Mouse (Mus musculus): ENCODE results near the gene Fbxl16. TPM values are rescaled to one million over a fixed set of nuclear protein-coding genes. Genes with fewer than 3 reads are reported as not detected.

The Fbxl16 gene
- polyA plus RNA-seq, 1 experiment: 187 TPM

DNA sequence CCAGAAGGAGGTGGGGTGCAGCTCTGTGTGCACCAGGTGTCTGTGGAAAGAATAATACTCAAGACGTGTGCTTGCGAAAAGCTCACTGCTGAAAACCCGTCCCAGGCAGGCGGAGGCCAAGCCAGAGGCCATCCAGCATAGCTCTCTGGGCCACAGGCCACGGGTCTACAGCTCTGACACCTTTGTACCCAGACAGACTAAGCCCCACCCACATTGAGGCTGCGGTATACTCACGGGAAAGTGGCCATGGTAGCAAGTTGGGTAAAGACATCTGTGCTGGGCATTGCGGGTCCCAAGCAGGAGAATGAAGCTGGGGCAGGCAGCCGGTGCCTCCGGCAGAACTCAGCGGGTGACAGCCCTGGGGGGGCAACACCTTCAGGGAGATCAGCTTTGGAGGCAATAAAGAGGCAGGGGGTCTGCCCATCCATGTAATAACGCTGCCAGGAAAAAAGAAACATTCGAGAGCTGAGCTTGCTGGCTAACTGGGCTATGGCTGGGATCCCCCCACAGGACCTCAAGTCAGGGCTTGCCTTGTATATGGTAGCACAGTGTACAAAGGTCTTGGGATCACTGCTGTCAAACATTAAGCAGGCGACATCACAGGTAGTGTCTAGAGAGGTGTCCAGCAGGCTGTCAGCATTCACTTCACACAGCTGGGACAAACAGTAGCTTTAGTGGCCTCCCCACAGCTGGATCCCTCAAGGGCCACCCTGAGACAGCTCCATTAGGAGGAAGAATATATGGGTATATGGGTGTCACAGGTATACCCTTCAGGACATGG, 30.8 kb downstream of the Fbxl16 start:
- H3K27me3 ChIP-seq (ENCODE audit: control insufficient read depth, insufficient read depth, low read length): no peaks in the 10 kb centered on the region
- H3K4me1 ChIP-seq (ENCODE audit: control insufficient read depth, insufficient read depth, low read length): peaks cover 30% of the 10 kb centered on the region
- WGBS: 79% methylated on average over 14 of the region's 14 CpGs
- no peak for DNase-seq
- TF ChIP-seq CTCF (IDR thresholded peaks at IDR 0.05; ENCODE audit: borderline replicate concordance, insufficient read depth, low read depth, low read length): no peak
- TF ChIP-seq POLR2A (IDR thresholded peaks at IDR 0.05; ENCODE audit: borderline replicate concordance, insufficient read depth, low read length): no peak
- H3K4me3 ChIP-seq (replicated peaks; ENCODE audit: insufficient read depth, low read depth, low read length): no peak overlapping the region
- H3K27ac ChIP-seq (ENCODE audit: insufficient read depth, low read length): no peak overlapping the region

- Histone ChIP-seq H3K4me3 (replicated peaks; ENCODE audit: insufficient read depth, low read depth, low read length) (no peak overlapping the region), H3K27me3 (ENCODE audit: control insufficient read depth, insufficient read depth, low read length) (no peaks in the 10 kb centered on the region), H3K27ac (ENCODE audit: insufficient read depth, low read length) (no peak overlapping the region), H3K4me1 (ENCODE audit: control insufficient read depth, insufficient read depth, low read length) (peaks cover 27% of the 10 kb centered on the region)
- TF ChIP-seq POLR2A (IDR thresholded peaks at IDR 0.05; ENCODE audit: borderline replicate concordance, insufficient read depth, low read length) (no peak), CTCF (IDR thresholded peaks at IDR 0.05; ENCODE audit: borderline replicate concordance, insufficient read depth, low read depth, low read length) (no peak)
- 95% methylated on average over 6 of the region's 6 CpGs for WGBS
- DNase-seq: no peak
Observed at GRCm38 (mm10) chr17:25840519-25840918, 31.6 kb downstream of the Fbxl16 start.

DNA sequence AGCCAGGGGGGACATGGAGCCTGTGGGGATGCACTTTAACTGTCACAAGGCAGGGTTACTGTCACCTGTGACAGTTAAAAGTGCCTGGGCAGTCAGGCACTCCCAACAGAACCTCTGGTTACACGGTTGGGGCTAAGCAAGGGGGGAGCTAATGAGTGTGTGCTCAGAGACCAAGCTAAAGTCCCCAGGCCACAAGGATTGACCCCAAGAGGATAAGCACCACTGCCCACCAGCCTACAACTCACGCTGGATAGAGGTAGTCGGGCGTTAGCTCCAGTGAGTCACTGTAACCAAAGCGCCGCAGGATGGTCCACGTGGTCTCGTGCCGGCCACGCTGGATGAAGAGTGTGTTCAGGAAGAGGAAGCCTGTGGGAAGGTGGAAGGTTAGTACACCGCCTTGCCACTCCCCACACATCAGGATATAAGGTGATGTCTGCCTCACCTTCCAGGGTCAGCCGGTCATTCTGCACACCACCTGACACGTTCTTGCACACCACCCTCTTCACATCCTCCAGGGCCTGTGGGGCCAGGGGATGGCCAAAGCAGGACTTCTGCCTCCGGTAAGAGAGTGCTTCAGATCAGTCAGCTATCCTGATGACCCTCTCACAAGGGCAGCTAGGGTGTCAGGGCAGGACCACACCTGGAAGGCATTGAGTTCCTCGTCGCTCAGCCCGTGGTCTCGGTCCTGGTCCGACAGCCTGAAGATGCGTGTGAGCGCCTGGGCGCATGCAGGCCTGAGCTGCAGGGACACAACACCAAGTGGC, 32.4 kb downstream of the Fbxl16 start, which contains the start of gene Gm20683:
Gene Gm20683, minus strand, starts transcription at position 647 of the 764 bp plus-strand sequence.
- 93% methylated on average over 22 of the region's 22 CpGs for WGBS

DNA sequence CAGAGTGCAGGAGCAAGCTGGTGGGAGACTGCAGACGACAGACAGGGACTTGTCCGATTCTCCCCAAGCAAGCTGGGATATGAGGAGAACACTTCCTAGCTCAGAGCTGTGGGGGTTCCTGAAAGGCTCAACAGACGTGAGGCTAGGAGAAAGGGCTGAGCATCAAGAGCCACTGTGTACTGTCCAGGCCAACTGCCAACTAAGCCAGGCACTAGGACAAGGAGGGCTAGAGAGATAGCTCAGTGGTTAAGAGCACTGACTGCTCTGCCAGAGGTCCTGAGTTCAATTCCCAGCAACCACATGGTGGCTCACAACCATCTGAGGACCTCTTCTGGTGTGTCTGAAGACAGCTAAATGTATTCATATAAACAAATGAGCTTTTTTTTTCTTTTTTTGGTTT, 33.6 kb downstream of the Fbxl16 start:
- 45% methylated on average over 3 of the region's 3 CpGs for WGBS
- Histone ChIP-seq H3K27ac (ENCODE audit: insufficient read depth, low read length) (no peak overlapping the region), H3K4me3 (replicated peaks; ENCODE audit: insufficient read depth, low read depth, low read length) (no peak overlapping the region), H3K4me1 (ENCODE audit: control insufficient read depth, insufficient read depth, low read length) (peaks cover 14% of the 10 kb centered on the region), H3K27me3 (ENCODE audit: control insufficient read depth, insufficient read depth, low read length) (no peaks in the 10 kb centered on the region)
- TF ChIP-seq CTCF (IDR thresholded peaks at IDR 0.05; ENCODE audit: borderline replicate concordance, insufficient read depth, low read depth, low read length) (no peak), POLR2A (IDR thresholded peaks at IDR 0.05; ENCODE audit: borderline replicate concordance, insufficient read depth, low read length) (no peak)
- no peak for DNase-seq

More for the DNA sequence above, 32.4 kb downstream of the Fbxl16 start, which contains the start of gene Gm20683:
- Histone ChIP-seq H3K27me3 (ENCODE audit: control insufficient read depth, insufficient read depth, low read length) (no peaks in the 10 kb centered on the region), H3K4me3 (replicated peaks; ENCODE audit: insufficient read depth, low read depth, low read length) (no peak within 1 kb of the TSS), H3K4me1 (ENCODE audit: control insufficient read depth, insufficient read depth, low read length) (peaks cover 19% of the 10 kb centered on the region), H3K27ac (ENCODE audit: insufficient read depth, low read length) (no peak within 1 kb of the TSS)
- DNase-seq: no peak
- TF ChIP-seq CTCF (IDR thresholded peaks at IDR 0.05; ENCODE audit: borderline replicate concordance, insufficient read depth, low read depth, low read length): no peak
- no peak for TF ChIP-seq POLR2A (IDR thresholded peaks at IDR 0.05; ENCODE audit: borderline replicate concordance, insufficient read depth, low read length)

GRCm38 (mm10) chr17:25843122-25843521, 34.2 kb downstream of the Fbxl16 start:
- WGBS: 35% methylated on average over 4 of the region's 4 CpGs
- TF ChIP-seq POLR2A (IDR thresholded peaks at IDR 0.05; ENCODE audit: borderline replicate concordance, insufficient read depth, low read length) (no peak), CTCF (IDR thresholded peaks at IDR 0.05; ENCODE audit: borderline replicate concordance, insufficient read depth, low read depth, low read length) (no peak)
- H3K4me3 ChIP-seq (replicated peaks; ENCODE audit: insufficient read depth, low read depth, low read length): peak overlapping the region; percentile 78
- H3K27me3 ChIP-seq (ENCODE audit: control insufficient read depth, insufficient read depth, low read length): no peaks in the 10 kb centered on the region
- no peak for DNase-seq
- peaks cover 12% of the 10 kb centered on the region for H3K4me1 ChIP-seq (ENCODE audit: control insufficient read depth, insufficient read depth, low read length)
- H3K27ac ChIP-seq (ENCODE audit: insufficient read depth, low read length): no peak overlapping the region

DNA sequence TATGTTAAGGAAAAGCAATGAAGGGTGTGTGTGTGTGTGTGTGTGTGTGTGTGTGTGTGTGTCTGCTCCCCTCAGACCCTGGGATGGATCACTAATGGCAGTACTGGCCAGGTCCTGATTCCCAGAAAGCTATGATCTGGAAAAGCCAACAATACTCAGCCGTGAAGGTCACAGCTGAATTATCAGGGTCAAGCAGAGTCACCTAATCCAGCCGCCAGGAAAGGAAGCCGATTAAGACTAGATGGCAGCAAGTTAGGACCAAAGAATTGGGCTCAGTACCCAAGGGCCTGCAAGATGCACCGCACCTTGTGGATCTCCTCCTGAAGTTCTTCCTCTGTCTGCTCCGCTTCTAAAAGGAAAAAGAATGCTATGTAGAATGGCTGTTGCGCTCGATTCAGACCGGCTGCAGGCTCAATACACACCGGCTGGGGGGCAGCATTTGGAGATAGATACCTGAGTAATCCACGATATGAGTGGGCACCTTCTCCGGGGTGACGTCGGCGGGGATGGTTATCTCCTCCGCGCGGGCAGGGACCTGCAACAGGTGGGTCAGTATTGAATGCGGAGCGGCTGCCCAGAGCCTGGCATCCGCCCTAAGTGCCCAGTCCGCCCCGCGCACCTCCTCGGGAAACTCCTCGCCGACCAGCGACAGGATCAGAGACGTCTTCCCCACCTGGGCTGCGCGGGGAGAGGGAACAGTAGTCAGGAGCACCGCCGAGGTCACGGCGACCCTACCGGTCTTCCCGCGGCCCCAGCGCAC, 34.9 kb downstream of the Fbxl16 start:
- Histone ChIP-seq H3K4me1 (ENCODE audit: control insufficient read depth, insufficient read depth, low read length) (peaks cover 12% of the 10 kb centered on the region), H3K4me3 (replicated peaks; ENCODE audit: insufficient read depth, low read depth, low read length) (peak overlapping the region; percentile 78), H3K27ac (ENCODE audit: insufficient read depth, low read length) (peak overlapping the region; percentile 59), H3K27me3 (ENCODE audit: control insufficient read depth, insufficient read depth, low read length) (no peaks in the 10 kb centered on the region)
- 2% methylated on average over 38 of the region's 38 CpGs for WGBS
- DNase-seq: peak in 1 of 2 experiments; percentile 56
- TF ChIP-seq CTCF (IDR thresholded peaks at IDR 0.05; ENCODE audit: borderline replicate concordance, insufficient read depth, low read depth, low read length) (no peak), POLR2A (IDR thresholded peaks at IDR 0.05; ENCODE audit: borderline replicate concordance, insufficient read depth, low read length) (no peak)

DNA sequence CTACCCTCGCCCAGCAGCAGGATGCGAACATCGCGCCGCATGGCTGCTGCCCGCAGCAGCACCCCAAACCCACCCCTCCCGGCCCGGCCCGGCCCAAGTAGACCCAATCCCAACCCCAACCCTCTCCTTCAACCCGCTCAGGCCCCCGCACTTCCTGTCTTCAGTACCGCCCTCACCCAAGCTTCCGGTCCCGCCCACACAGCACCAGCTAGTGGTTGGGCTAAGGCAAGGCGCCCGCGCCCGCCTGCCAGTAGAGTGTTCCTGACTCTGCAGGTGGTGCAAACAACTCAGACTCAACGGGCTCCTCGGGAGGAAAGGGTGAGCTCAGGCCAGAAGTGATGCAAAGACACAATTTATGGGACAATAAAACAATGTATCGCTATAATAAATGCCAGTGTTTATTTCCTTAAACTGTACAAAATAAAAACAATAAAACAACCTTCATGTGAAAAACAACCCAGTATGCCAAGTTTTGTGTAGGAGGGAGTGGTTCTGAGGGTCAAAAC, 35.6 kb downstream of the Fbxl16 start, which contains the start of gene Rhot2:
Gene Rhot2, minus strand, starts transcription at position 456 of the 506 bp plus-strand sequence.
- under 1% methylated on average over 21 of the region's 21 CpGs for WGBS
- peak; percentile 94 to 96 for DNase-seq
- Histone ChIP-seq H3K4me1 (ENCODE audit: control insufficient read depth, insufficient read depth, low read length) (peaks cover 12% of the 10 kb centered on the region), H3K27me3 (ENCODE audit: control insufficient read depth, insufficient read depth, low read length) (no peaks in the 10 kb centered on the region), H3K27ac (ENCODE audit: insufficient read depth, low read length) (peak within 1 kb of the TSS; percentile 59), H3K4me3 (replicated peaks; ENCODE audit: insufficient read depth, low read depth, low read length) (peak within 1 kb of the TSS; percentile 78)
- peak; percentile 27; the same call in 1 of the 2 replicates for TF ChIP-seq CTCF (IDR thresholded peaks at IDR 0.05; ENCODE audit: borderline replicate concordance, insufficient read depth, low read depth, low read length)
- peak; percentile 77; the same call in 1 of the 2 replicates for TF ChIP-seq POLR2A (IDR thresholded peaks at IDR 0.05; ENCODE audit: borderline replicate concordance, insufficient read depth, low read length)
